Mouse (Mus musculus): Measurements from ENCODE around the gene Mrps18a. TPM values are rescaled to one million over a fixed set of nuclear protein-coding genes. Genes with fewer than 3 reads are reported as not detected.

Gene Mrps18a
- polyA plus RNA-seq, 1 experiment from 2014 or later = 166 TPM

DNA sequence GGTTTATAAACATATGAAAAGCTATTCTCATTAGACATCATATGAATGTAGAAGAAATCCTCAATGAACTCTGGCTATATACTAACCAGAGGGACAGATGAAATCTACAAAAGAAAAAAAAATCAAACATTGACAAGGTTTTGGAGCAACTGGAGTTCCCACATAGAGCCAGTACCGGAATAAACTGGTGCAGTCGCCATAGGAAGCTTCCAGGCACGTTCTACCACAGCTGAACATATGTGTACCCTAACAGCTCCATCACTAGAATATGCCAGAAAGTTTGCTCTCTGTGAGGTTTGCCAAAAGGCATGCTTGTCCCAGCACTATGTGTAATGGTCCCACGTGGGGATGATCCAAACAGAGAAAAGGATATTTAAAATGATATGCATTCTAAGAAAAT is 2.5 kb upstream of the Mrps18a start:
- Histone ChIP-seq H3K36me3 (no peaks in the 10 kb centered on the region; the same call in 1 of the 2 replicates), H3K27me3 (ENCODE audit: insufficient read depth, poor library complexity, severe bottlenecking) (peaks cover 3% of the 10 kb centered on the region; the same call in 1 of the 2 replicates), H3K4me1 (peaks cover 25% of the 10 kb centered on the region), H3K27ac (no peak overlapping the region), H3K4me3 (no peak overlapping the region), H3K9me3 (no peaks in the 10 kb centered on the region)
- WGBS = 73% methylated on average over 4 of the region's 4 CpGs
- DNase-seq (ENCODE audit: low spot score) = no peak

GRCm38 (mm10) chr17:46115489-46115888 is 4.7 kb downstream of the Mrps18a start:
- Histone ChIP-seq H3K4me1 (peaks cover 48% of the 10 kb centered on the region), H3K4me3 (no peak overlapping the region), H3K27me3 (ENCODE audit: insufficient read depth, poor library complexity, severe bottlenecking) (no peaks in the 10 kb centered on the region), H3K27ac (peak overlapping the region; percentile 4; the same call in 1 of the 2 replicates), H3K36me3 (peaks cover 42% of the 10 kb centered on the region), H3K9me3 (no peaks in the 10 kb centered on the region)
- no peak for DNase-seq (ENCODE audit: low spot score)
- WGBS = 50% methylated on average over 2 of the region's 2 CpGs

DNA sequence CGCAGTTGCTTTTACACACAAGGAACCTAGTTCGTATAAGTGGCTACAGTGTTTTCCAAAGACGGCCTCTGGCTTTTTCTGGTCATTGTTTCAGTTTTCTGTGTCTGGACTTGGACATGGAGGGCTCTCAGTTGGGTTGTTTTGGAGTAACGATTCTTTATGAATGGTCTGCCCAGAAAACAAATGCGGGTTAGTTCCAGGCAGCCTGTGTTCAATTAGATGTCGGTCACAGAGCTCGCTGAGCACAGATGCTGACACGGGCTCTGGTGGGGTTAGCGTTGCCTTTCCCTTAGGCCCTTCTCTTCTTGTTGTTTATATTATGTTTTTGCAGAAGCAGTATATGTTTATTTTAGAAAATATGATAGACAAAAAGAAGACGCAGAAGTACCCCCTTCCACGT is 5.4 kb downstream of the Mrps18a start:
- H3K4me1 ChIP-seq = peaks cover 48% of the 10 kb centered on the region
- WGBS = 84% methylated on average over 11 of the region's 11 CpGs
- no peaks in the 10 kb centered on the region for H3K9me3 ChIP-seq
- DNase-seq (ENCODE audit: low spot score) = no peak
- H3K4me3 ChIP-seq = no peak overlapping the region
- peak overlapping the region; percentile 4; the same call in 1 of the 2 replicates for H3K27ac ChIP-seq
- peaks cover 43% of the 10 kb centered on the region for H3K36me3 ChIP-seq
- H3K27me3 ChIP-seq (ENCODE audit: insufficient read depth, poor library complexity, severe bottlenecking) = no peaks in the 10 kb centered on the region

DNA sequence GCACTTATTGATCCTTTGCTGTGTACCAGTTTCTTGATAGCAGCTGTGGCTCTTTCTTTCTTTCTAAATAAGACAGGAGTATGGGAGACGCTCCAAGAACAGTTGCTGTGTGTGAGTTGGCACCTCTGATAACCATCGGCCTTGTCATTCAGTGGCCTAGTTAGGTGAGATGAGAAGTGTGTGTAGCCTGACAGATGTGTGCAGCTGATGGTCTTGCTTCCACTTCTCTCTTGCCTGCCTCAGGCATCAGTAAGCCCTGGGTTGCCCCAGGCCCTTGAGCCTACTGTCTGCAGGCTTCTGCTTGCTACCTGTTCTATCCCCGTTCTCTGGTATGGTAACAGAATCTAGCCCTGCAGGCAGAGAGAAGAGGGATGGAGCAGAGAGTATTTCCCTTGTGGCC is 6.1 kb downstream of the Mrps18a start:
- Histone ChIP-seq H3K9me3 (no peaks in the 10 kb centered on the region), H3K27ac (no peak overlapping the region), H3K4me1 (peaks cover 43% of the 10 kb centered on the region), H3K36me3 (peaks cover 46% of the 10 kb centered on the region), H3K27me3 (ENCODE audit: insufficient read depth, poor library complexity, severe bottlenecking) (no peaks in the 10 kb centered on the region), H3K4me3 (no peak overlapping the region)
- no peak for DNase-seq (ENCODE audit: low spot score)
- 90% methylated on average over 3 of the region's 3 CpGs for WGBS

DNA sequence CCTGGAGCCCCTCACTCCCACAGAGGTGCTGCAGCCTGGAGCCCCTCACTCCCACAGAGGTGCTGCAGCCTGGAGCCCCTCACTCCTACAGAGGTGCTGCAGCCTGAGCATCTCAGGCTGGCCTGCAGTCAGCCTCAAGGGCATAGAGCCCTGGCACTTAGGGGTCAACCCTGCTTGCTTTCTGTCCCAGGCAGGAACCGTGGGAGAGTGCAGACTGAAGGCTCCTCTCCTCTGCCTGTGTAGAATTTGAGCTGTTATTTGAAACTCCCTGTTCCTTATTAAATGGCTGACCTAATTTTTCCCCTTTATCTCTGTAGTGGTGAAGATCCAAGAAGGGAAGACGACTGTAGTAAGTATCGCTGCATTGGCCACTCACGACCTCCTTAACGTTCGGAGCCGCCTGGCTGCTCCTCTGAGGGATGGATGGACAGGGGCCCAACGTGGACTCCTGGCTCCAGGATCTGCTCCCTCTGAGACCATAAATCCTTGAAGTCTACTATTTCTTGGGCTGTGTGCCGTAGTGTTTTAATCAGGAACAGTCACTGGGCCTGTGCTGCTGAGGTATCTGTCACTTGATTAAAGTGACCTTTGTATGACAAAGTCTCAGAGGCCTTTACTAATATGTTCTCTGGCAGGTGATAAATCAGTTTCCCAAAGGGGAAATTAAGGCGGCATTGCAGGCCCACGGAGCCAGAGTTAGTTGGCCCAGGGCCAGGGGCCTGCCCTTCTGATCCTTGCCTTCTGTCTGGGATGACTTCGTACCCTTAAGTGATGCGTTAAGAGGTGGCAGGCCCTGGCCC is 7.0 kb downstream of the Mrps18a start:
- peaks cover 55% of the 10 kb centered on the region for H3K36me3 ChIP-seq
- peaks cover 33% of the 10 kb centered on the region for H3K4me1 ChIP-seq
- no peaks in the 10 kb centered on the region for H3K9me3 ChIP-seq
- WGBS = 80% methylated on average over 13 of the region's 13 CpGs
- no peak for DNase-seq (ENCODE audit: low spot score)
- no peak overlapping the region for H3K4me3 ChIP-seq
- 0 out of 2 replicates have a peak overlapping the region, but pooled peaks have one; percentile 6 for H3K27ac ChIP-seq
- no peaks in the 10 kb centered on the region for H3K27me3 ChIP-seq (ENCODE audit: insufficient read depth, poor library complexity, severe bottlenecking)

- H3K27ac ChIP-seq = 0 out of 2 replicates have a peak overlapping the region, but pooled peaks have one; percentile 6
- DNase-seq (ENCODE audit: low spot score) = no peak
- 70% methylated on average over 4 of the region's 4 CpGs for WGBS
- H3K9me3 ChIP-seq = no peaks in the 10 kb centered on the region
- H3K36me3 ChIP-seq = peaks cover 62% of the 10 kb centered on the region
- H3K4me1 ChIP-seq = peaks cover 30% of the 10 kb centered on the region
- no peaks in the 10 kb centered on the region for H3K27me3 ChIP-seq (ENCODE audit: insufficient read depth, poor library complexity, severe bottlenecking)
- no peak overlapping the region for H3K4me3 ChIP-seq
These were observed 7.7 kb downstream of the Mrps18a start for GRCm38 (mm10) chr17:46118423-46118850.

DNA sequence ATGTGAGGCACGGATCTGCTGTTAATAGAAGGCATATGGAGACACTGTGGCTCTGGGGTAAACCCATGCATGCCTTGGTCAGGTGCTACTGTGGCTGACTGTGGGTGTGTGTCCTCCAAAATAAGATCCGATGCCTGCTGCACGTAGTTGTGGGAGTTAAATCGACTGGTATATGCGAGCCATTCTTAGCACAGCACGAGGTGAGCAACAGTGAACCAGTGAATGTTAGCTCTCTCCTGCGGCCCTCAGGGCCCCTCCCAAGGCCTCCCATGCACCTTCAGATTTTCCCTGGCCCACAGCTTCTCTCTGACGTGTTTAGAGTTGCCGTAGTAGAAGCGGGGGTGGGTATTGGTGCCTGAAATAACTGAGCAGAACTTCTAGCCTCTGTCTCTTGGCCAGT is 8.9 kb downstream of the Mrps18a start:
- Histone ChIP-seq H3K4me1 (peaks cover 26% of the 10 kb centered on the region), H3K27me3 (ENCODE audit: insufficient read depth, poor library complexity, severe bottlenecking) (no peaks in the 10 kb centered on the region), H3K9me3 (no peaks in the 10 kb centered on the region), H3K27ac (no peak overlapping the region), H3K36me3 (peaks cover 74% of the 10 kb centered on the region), H3K4me3 (no peak overlapping the region)
- no peak for DNase-seq (ENCODE audit: low spot score)
- 86% methylated on average over 10 of the region's 10 CpGs for WGBS

DNA sequence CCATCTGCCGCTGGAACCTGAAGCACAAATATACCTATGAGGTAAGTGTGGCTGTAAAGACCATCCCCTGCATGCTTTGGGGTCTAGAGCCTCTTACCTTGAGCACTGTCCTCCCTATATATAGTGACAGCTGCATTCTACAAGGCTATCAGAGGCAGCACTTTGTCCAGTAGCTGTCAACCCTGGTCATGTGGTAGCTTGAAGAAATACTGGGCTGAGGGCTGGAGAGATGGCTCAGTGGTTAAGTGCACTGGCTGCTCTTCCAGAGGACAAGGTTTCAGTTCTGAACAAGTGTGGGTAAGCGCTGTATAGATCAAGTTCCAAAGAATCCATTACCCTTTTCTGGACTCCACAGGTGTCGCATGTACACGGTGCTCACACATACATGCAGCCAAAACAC is 12.0 kb downstream of the Mrps18a start:
- DNase-seq (ENCODE audit: low spot score) = no peak
- Histone ChIP-seq H3K4me3 (no peak overlapping the region), H3K27me3 (ENCODE audit: insufficient read depth, poor library complexity, severe bottlenecking) (no peaks in the 10 kb centered on the region), H3K27ac (no peak overlapping the region), H3K36me3 (peaks cover 90% of the 10 kb centered on the region), H3K4me1 (peaks cover 9% of the 10 kb centered on the region; the same call in 1 of the 2 replicates), H3K9me3 (no peaks in the 10 kb centered on the region)
- 95% methylated on average over 4 of the region's 4 CpGs for WGBS

- 91% methylated on average over 4 of the region's 4 CpGs for WGBS
- Histone ChIP-seq H3K4me1 (peaks cover 6% of the 10 kb centered on the region; the same call in 1 of the 2 replicates), H3K9me3 (no peaks in the 10 kb centered on the region), H3K36me3 (peaks cover 90% of the 10 kb centered on the region), H3K27ac (no peak overlapping the region), H3K27me3 (ENCODE audit: insufficient read depth, poor library complexity, severe bottlenecking) (no peaks in the 10 kb centered on the region), H3K4me3 (no peak overlapping the region)
- no peak for DNase-seq (ENCODE audit: low spot score)
These were observed 12.5 kb downstream of the Mrps18a start for GRCm38 (mm10) chr17:46123285-46123684.

DNA sequence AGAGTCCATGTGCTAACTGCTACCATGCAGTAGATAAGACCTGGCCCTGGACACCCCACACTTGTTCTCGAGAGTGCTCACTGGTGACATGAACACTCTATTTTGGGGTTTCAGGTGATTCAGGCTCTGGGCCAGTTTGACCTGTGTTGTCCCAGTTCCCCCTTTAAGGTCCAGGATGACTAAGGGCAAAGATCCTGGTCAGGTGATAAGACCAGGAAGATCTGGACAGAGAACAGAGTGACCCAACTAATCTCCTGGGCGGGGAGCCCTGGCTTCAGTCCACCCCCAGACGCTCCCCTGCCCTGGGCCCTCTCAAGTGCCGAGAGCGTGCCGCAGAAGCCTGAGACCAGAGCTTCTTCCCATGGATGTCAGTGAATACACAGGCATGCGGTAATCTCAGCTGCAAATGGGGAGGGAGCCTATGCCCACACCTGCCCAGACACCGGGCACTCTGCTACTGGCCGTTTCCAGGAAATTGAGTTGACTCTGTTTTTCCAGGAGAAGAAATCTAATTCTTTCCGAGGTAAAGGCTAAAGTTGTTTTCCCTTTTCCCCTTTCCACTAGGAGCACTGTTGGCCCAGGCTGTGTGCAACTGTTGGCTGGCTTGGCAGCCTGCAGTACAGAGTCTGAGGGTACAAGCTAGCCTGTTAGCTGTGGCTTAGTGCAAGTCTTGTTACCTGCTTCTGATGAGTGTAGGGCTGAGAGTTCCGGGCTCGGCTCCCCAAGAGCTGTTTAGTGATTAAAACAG is 13.3 kb downstream of the Mrps18a start:
- no peak for DNase-seq (ENCODE audit: low spot score)
- Histone ChIP-seq H3K36me3 (peaks cover 90% of the 10 kb centered on the region), H3K27ac (no peak overlapping the region), H3K9me3 (no peaks in the 10 kb centered on the region), H3K27me3 (ENCODE audit: insufficient read depth, poor library complexity, severe bottlenecking) (no peaks in the 10 kb centered on the region), H3K4me3 (no peak overlapping the region), H3K4me1 (0 out of 2 replicates have a peak, but pooled peaks cover 3% of the 10 kb centered on the region)
- 84% methylated on average over 12 of the region's 12 CpGs for WGBS

DNA sequence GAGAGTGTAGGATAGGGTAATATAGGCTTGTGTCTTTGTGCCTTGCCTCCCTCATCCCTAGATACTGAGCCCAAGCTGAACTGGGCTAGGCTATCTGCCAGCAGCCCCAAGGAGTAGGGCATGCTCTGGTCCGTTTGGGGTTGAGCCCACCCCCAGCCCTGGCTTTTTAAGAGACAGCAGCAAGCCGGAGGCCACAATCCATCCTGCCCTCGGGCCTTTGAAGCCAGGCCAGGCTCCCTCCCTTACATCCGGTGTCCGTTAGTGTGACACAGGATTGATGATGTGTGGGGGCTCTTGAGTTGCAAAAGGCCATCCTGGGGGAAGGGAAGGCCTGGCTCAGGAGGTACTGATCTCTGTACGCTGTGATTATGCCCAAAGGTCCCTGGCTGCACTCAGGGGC is 15.8 kb downstream of the Mrps18a start:
- peaks cover 86% of the 10 kb centered on the region for H3K36me3 ChIP-seq
- no peak overlapping the region for H3K27ac ChIP-seq
- no peak for DNase-seq (ENCODE audit: low spot score)

DNA sequence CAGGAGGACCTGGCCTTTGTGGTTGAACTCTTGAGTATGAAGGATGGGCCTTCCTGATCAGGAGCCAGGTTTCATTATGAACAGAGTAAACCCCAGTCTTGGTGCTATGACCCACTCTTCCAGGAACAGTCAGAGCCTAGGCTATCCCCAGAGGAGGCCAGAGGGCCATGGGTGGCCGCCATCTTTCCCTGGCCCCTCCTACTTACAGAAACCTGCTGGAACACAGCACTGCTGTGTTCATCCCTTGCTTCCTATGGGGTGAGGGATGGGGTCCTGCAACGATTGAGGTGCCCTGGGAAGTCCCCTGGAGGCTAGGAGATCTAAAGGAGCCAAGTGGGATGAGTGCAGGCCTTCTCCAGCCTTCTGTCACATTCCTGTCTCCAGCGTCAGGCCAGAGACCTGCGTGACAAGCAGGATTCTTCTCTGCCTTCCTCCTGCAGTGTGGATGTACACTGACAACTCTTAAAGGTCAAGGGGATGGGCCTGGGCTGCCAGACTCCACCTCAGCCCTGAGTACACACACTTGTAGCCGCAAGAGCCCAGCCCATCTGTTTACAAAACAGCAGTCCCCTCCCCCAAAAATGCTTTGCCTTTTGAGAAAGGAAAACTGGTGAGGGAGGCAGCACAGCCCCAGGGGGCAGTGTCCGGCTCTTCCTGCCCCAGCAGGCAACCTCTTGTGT is 17.2 kb downstream of the Mrps18a start:
- WGBS = 73% methylated on average over 6 of the region's 6 CpGs
- Histone ChIP-seq H3K27me3 (ENCODE audit: insufficient read depth, poor library complexity, severe bottlenecking) (peaks cover 9% of the 10 kb centered on the region; the same call in 1 of the 2 replicates), H3K36me3 (peaks cover 72% of the 10 kb centered on the region), H3K4me3 (no peak overlapping the region), H3K4me1 (peaks cover 19% of the 10 kb centered on the region), H3K9me3 (no peaks in the 10 kb centered on the region), H3K27ac (no peak overlapping the region)
- no peak for DNase-seq (ENCODE audit: low spot score)

More for the DNA sequence above, 15.8 kb downstream of the Mrps18a start:
- peaks cover 14% of the 10 kb centered on the region for H3K4me1 ChIP-seq
- no peak overlapping the region for H3K4me3 ChIP-seq
- H3K9me3 ChIP-seq = no peaks in the 10 kb centered on the region
- WGBS = 85% methylated on average over 6 of the region's 6 CpGs
- H3K27me3 ChIP-seq (ENCODE audit: insufficient read depth, poor library complexity, severe bottlenecking) = no peaks in the 10 kb centered on the region

Data from heart, embryonic 10.5 days (tissue).